Mouse (Mus musculus) CD8-positive naive resting alpha-beta T cell, adult 2 months (primary cell): ENCODE data around the gene Galnt10.
"Not testable (repeated sequence)": the region's sequence is repeated elsewhere in the genome, so short reads cannot be mapped to it uniquely, and the experiment has no call there.

Experiments
- DNase-seq, 2 experiments: peaks; one replicate each; pipeline ENCODE4 v3.0.0; 2022; ENCODE audit warnings: low read depth in 2 of 2, low spot score in 2 of 2

The Galnt10 gene

DNA sequence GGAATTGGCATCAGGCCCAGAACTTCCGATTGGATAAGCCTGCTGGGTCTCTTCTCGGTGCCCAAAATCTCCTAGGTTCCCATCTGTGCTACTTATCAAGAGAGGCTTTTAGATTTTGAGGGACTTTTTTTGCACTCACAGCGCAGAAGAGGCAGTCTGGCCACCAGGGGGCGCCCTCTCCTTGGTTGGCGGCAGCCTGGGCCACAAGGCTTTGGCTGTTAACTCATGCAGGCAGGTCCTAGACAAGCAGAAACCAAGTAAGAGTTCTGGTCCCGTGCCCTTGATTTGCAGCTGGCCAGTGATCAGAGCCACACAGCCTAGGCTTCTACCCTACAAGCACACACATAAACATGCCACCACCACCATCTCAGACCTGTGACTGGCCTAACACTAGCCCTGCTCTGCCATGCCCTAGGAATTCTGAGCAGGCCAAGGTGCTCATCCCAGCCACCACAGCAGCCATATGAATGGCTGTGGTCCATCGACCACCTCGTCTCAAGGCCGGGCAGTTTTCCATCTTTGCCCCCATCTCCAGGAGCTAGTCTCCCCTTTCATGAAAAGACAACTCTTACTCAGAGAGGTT lies 174.8 kb downstream of the Galnt10 start:
- peak; percentile 73 for DNase-seq

DNA sequence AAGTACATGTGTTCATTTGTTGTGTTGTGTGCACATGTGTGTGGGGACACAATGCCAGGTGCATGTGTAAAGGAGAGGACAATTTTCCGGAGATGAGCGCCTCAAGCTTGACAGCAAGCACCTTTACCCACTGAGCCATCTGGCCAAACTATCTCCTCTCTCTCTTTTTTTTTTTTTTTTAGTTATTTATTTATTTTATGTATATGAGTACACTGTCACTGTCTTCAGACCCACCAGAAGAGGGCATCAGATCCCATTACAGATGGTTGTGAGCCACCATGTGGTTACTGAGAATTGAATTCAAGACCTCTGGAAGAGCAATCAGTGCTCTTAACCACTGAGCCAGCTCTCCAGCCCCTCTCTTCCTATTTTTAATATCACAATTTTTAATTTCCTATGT lies 177.9 kb downstream of the Galnt10 start:
- DNase-seq, result not testable (repeated sequence)

DNA sequence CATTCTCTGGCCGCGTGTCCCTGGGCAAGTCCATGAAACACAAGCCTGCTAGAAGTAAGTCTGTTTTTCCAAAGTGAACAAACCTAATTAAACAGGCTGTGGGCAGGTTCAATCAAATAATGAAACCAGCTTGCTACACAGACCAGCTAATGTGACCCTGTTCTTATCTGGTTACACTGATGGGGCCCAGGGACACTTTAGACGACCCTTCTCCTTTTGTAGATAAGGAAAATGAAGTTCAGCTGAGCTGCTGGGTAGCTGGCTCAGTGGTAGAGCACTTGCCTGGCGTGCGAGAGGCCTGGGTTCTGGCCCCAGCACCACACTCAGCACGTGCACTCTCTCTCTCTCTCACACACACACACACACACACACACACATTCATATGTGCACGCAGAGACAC lies 178.5 kb downstream of the Galnt10 start:
- no peak for DNase-seq

DNA sequence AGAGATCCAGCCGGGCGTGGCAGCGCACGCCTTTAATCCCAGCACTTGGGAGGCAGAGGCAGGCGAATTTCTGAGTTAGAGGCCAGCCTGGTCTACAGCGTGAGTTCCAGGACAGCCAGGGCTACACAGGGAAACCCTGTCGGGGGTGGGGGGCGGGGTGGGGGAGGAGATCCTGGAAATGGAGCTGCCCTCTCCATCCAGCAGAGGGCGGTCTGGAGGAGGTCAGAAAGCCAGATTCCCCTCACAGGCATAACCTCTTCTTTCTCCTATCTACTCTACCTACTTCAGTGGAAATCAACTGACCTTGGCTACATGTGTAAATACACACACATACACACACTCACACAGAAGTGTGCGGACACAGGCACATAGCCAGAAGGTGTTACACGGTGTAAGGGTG lies 180.0 kb downstream of the Galnt10 start:
- not testable (repeated sequence) for DNase-seq

DNA sequence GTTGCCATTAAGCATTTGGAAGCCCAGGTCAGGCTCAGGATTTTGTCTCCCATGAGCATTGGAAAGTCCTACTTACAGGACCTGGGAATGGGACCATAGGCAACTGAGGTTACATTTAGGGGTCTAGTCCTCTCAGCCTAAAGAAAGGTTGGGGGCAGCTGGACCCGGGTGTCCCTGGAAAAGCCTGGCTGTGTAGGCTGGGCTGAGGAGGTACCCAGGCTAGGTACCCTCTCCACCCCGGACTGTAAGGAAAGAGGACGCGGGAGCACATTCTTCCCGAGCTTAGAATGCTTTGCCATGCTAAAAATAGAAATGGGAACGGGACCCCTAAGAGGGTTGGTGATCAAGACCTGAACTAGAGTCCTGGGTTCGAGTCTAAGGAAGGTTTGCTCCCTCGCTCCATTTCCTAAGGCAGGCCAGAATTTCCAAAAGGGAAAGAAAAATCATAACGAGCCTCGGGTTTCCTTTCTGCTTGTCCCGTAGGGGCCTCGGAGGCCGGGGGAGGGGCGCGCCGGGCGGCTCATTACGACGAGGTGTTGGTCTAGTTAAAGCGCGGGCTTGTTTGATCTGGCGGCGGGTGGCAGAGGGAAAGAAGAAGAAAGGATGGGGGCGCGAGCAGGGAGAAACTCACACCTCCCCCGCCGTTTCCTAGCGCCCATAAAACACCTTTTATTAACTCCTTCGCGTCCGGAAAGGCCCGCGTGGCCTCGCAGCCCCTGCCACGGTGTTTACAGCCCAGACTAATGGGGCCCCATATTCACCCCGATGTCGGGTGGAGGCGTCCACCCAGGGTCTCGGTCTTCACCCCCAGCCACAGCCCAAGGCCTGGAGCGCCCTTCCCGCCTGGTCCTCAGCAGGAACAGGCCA lies 182.0 kb downstream of the Galnt10 start:
- DNase-seq, result peak in 1 of 2 experiments; percentile 17

DNA sequence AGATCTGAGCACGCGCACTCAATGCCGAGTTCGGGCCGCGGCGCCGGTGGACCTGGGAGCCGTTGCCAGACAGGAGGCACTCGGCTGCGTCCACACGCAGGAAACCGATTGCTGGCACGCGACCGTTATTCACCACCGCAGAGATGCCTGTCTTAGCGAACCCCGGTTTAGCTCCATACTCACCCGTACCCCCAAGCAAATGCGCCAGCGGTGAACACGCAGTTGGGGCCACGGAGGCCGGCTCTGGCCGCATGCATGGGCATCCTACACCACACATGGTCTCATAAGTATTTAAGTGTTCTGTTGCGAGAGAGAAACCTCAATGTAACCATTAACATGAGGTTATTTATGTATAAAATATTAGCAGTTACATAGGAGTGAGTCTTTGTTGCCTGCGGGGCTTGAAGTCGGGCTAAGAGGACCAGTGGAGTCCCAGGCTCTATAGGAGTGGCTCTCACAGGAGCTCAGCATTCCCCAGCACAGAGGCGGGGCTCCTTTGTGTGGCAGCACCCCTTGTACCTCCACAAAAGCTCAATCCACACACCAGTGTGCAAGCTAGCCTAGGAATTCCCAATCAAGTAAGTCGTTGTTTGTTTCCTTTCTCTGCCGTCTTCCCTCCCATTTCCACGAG lies 182.8 kb downstream of the Galnt10 start:
- DNase-seq, result no peak

DNA sequence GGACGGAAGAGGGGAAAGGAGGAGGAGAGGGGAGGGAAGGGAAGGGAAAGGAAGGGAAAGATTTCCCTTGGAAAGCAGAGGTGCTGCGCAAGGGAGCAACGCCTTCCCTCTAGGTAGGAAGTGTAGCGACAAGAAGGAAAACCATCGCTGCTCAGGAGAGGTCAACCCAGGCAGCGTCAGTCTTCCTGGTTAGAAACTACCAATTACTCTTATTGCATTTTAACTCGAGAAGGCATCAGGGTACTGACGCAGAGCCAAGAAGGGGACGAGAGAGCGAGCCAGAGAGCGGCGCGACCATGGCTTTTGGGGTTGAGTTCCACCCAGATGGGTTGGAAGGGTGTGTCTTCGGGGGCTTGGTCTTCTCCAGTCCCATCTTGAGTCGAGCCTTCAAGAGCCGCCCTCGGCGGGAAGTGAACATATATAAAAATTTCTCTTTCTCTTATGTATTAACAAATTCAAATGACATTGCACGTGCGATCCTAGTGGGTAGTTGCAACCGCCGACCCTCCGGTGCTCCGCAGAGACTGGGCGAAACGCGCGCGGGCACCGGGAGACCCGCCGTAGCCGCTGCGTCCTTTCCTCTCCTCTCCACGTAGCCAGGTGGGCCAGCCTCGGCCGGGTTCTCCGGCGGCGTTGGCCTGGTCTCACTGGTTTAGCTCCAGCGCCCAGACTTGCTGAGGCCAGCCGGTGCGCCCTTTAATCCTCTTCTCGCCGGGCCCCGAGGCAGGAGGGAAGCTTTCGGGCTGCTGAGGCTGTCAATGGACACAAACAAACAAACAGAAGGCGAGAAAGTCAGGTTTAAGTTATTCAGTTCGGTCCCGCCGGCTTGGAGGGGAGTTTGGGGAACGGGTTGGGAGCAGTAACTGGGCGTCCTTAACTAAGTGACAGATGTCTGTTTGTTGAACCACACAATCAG lies 184.0 kb downstream of the Galnt10 start:
- no peak for DNase-seq

DNA sequence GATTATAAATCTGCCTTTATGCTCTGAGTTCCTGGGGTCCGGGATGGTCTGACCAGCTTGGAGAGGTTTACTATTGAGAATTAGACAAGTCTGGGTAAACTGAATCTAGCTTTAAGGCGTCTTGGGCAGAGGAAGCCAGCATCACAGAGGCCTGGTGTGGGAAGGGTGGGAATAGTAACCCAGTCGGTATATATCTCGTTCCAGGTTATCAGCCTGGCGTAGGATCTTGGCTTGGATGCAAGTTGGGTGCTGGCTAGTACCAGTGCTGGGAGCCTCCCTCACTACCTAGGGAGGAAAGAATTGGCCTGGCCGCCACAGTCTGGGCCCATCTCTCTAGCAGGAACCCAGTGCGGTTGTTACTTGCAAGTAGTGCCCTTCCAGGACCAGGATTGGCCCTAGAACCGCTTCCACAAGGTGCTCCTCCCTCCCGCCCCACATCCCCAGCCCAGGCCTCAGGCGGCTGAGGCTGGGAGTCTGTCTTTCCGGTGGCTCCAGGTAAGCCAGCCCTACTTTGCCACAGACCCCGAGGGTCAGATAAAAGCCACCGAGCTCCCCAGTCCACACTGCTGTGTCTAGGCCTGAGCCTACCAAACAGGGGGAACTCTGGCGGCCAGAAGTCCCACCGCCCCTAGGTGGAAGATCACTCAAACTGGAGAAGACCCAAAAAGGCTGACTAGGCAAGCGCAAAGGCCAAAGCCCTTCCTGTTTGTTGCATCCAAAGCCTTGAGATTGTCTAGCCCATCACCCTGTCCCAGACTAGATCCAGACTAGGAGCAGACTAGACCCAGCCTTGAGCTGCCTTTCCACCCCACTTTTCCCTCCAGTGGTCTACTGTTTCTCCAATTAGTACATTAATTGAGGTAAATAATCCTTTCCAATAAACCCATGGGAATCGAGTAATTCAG lies 184.9 kb downstream of the Galnt10 start:
- no peak for DNase-seq

DNA sequence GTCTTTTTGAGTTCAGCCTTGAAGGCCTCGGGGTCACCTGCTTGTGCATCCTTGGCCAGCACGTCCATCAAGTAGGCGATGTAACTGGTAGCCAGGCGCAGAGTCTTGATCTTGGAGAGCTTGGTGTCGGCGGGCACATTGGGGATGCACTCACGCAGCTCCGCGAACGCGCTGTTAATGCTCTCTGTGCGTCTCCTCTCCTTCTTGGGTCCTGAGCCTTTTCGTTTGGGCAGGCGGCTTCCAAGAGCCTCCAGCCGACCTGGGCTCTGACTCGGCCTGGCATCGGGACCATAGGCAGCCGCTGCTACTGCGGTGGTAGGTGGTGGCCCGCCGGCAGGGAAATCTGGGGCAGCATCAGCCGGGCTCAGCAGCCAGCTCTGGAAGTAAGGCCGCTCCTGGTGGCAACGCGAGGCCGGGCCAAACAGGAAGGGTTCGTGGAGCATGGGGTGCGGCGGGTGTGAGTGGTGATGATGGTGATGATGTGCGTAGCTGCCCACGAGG lies 186.1 kb downstream of the Galnt10 start:
- no peak for DNase-seq

DNA sequence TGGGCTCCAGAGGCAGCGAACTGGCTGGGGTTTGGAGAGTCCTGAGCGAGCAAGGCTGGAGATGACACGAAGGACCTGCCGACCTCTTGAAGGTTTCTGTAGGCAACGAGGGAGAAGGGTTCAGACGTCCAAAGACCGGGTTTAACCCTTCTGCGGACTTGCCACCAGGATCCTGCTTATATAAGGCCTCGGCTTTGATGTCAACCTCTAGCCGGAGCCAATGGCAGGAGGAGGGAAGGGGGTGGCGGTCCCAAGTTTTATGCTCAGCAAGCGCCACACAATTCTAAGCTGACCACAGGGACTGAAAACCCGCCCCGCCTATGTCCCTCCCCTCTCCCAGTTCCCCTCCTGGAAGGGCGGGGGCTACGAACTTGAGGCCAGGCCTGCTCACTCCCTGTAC lies 186.6 kb downstream of the Galnt10 start:
- no peak for DNase-seq

DNA sequence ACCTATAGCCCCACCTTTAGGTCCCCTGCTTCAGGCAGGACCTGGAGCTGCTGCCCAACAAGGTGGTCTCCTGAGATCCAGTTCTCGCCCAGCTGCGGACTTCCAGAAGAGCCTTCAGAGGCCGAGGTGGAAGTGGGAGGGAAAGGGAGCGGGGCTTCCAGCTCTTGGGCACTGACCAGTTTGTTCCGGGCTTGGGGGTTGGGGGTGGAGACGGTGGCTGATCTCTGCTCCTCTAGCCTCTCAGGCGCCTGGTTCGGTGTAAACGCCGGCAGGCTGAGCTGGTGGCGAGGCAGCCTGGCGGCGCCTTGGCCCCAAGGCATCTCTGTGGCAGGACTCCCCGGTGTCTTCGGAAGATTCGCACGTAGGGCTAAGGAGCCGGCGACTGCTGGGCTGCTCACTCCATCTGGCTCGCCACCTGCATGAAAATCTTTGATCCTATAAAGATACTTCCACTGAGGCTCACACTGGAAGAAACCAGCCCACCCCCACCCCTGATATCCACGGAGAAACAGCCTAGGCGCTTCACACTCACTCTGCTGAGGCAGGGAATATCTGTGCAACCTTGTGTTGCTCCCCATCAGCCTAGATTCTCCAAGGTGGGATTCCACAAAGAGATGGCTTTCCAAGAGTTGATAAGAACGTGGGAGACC lies 187.4 kb downstream of the Galnt10 start, which contains the start of gene Hand1:
Gene Hand1 (minus strand): TSS at position 267 of the 650 bp plus-strand sequence.
- no peak for DNase-seq

DNA sequence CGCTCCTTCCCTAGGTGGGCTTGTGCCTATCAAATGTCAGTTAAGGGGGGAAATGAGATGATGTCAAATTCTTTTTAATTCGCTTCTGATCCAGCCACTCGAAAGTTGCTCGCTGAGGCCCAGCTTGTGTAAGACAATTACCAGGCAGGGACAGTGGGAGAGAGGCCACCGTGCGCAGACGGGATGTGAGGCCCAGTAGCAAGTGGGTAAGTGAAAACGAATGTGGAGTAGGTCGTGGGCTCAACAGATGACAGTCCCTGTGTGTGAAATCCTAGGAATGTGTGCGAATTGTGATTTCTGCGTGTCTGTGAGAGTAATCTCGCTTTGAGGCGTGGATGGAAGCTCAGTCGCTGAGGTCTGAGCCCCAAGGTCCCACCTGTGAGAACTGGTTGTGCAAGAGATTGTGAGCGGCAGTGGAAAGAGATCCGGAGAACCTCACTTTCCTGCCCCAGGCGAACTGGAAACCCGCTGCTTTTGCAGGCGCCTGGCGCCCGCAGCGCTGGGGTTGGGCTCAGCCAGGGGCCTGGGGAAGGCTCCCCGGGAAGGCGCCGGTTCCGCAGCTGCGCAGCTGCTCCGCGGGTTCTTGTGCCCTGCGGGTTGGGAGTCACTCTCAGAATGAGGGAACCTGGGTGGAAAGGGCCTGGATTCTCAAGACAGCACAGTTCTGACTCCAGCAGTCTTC lies 188.2 kb downstream of the Galnt10 start:
- no peak for DNase-seq

DNA sequence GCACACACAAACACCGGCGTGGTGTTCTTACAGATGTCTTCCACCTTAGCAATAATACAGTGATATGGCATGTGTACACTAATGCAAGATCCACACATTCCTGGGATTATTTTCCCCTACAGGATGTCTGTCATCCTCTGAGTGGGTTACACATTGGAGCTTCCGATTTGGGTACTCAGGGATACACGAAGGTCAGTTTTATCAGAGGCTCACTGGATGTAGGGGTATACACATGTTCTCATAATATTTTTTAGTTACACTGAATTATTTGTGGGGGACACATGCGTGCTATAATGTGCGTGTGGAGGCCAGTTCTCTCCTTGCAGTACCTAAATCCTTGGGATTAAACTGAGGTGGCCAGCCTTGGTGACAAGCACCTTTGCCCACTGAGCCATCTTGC lies 188.8 kb downstream of the Galnt10 start:
- DNase-seq, result no peak

DNA sequence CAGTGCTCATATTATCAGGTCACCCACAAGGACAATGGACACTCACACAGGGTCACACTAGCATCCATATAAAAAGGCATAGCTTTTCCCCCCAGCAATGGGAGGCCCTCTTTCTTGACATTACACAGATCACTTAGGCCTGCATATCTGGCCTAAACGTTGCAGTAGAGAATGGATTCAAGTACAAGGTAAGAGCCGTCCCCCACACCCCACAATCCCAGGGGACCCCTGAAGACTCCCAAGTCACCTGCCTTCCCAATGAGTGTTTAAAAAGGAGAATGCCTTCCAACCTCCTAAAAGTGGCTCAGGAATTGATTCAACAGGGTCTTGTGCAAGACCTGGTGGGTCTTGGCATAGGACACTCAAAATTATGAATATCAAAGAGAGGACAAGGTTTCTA lies 190.1 kb downstream of the Galnt10 start:
- DNase-seq, result no peak

DNA sequence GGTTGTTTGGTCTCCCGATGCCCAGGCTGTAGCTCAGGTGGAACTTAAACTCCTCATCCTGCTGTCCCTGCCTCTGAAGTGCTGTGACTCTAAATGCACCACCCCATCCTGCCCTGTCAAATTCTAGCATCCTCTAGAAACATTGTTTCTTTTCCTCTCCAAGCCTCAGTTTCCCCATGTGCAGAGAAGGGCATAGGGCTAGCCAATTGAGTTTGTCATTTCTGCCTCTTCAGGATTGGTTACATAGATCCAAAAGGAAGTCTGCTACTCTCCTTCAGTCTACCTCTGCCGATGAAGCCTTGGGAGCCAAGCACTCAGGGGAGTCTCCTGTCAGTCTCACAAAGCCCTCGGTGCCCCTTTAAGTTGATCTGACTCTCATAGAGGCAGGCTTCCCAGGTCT lies 190.7 kb downstream of the Galnt10 start:
- DNase-seq, result no peak

DNA sequence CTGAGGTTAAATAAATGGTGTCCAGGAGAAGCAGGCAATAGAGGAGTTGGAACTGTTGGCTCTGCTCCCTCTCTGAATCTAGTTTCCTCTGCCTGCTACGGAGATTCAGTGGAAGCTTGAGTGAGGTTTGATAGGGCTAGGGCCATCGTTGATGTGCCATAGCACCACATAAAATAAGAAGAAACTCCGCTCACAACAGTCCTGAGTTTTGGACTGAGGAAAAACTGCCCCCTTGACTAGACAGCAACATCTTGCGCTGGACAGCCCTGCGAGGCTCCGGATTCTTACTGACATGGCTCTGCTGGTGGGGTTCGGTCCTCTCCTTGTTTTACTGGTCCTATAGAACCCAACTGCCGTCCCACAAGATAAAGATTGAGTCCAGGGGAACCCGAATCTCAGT lies 191.2 kb downstream of the Galnt10 start:
- DNase-seq, result no peak
